Mouse (Mus musculus): ENCODE data around the gene Olfr311. TPM values are rescaled to one million over a fixed set of nuclear protein-coding genes. Genes with fewer than 3 reads are reported as not detected.

Gene Olfr311
- polyA plus RNA-seq (2021; fragmentation: Nextera tagmentation) = not detected in 2 replicates
- long read RNA-seq, experiment 1 = 0 reads
- long read RNA-seq, experiment 2 = 0 reads

GRCm38 (mm10) chr11:58838951-58839350 is at the start of gene Olfr311:
Gene Olfr311 (plus strand): TSS chr11:58839251.

GRCm38 (mm10) chr11:58801558-58802228 is 37.4 kb upstream of the Olfr311 start, which contains the start of gene Fam183b:
Gene Fam183b (minus strand): TSS chr11:58801960.

GRCm38 (mm10) chr11:58814700-58815099 is 24.4 kb upstream of the Olfr311 start, which contains the start of gene Olfr313:
Gene Olfr313 (plus strand): TSS chr11:58815000.

GRCm38 (mm10) chr11:58828937-58829336 is 10.1 kb upstream of the Olfr311 start, which contains the start of gene Olfr312:
Gene Olfr312 (plus strand): TSS chr11:58829237.

GRCm38 (mm10) chr11:58846919-58847461 is 7.9 kb downstream of the Olfr311 start, which contains the start of gene Gm12258:
Gene Gm12258 (plus strand): TSS chr11:58847158.

GRCm38 (mm10) chr11:58867039-58867953 is 28.2 kb downstream of the Olfr311 start, which contains the start of gene 2810021J22Rik:
Gene 2810021J22Rik (plus strand): TSS chr11:58867216.

Other genes with a start within 250 kb of the Olfr311 start
- not detected in 2 replicates for gene Olfr324, start 244.1 kb upstream of the Olfr311 start, polyA plus RNA-seq (2021; fragmentation: Nextera tagmentation)
- not detected in 2 replicates for gene 2210407C18Rik, start 223.2 kb upstream of the Olfr311 start, polyA plus RNA-seq (2021; fragmentation: Nextera tagmentation)
- not detected in 2 replicates for gene Olfr323, start 208.8 kb upstream of the Olfr311 start, polyA plus RNA-seq (2021; fragmentation: Nextera tagmentation)
- not detected in 2 replicates for gene Trim58, start 198.8 kb upstream of the Olfr311 start, polyA plus RNA-seq (2021; fragmentation: Nextera tagmentation)
- not detected in 2 replicates for gene Olfr322, start 180.5 kb upstream of the Olfr311 start, polyA plus RNA-seq (2021; fragmentation: Nextera tagmentation)
- gene Olfr320, start 158.2 kb upstream of the Olfr311 start, polyA plus RNA-seq (2021; fragmentation: Nextera tagmentation) = not detected in 2 replicates
- not detected in 2 replicates for gene Olfr319, start 140.1 kb upstream of the Olfr311 start, polyA plus RNA-seq (2021; fragmentation: Nextera tagmentation)
- gene Olfr318, start 115.2 kb upstream of the Olfr311 start, polyA plus RNA-seq (2021; fragmentation: Nextera tagmentation) = not detected in 2 replicates
- 0.09 and 0.13 TPM in 2 replicates for gene Olfr317, start 100.0 kb upstream of the Olfr311 start, polyA plus RNA-seq (2021; fragmentation: Nextera tagmentation)
- 0.67 and 0.89 TPM in 2 replicates for gene Olfr316, start 86.5 kb upstream of the Olfr311 start, polyA plus RNA-seq (2021; fragmentation: Nextera tagmentation)
- gene Olfr315, start 66.1 kb upstream of the Olfr311 start, polyA plus RNA-seq (2021; fragmentation: Nextera tagmentation) = not detected in 2 replicates
- not detected in 2 replicates for gene Olfr314, start 56.3 kb upstream of the Olfr311 start, polyA plus RNA-seq (2021; fragmentation: Nextera tagmentation)
- gene Fam183b, start 37.3 kb upstream of the Olfr311 start, polyA plus RNA-seq (2021; fragmentation: Nextera tagmentation) = 28.9 and 30.2 TPM in 2 replicates
- gene Olfr313, start 24.3 kb upstream of the Olfr311 start, polyA plus RNA-seq (2021; fragmentation: Nextera tagmentation) = not detected in 2 replicates
- gene Olfr312, start 10.0 kb upstream of the Olfr311 start, polyA plus RNA-seq (2021; fragmentation: Nextera tagmentation) = not detected in 2 replicates
- 3.5 and 3.9 TPM in 2 replicates for gene Gm12258, start 7.9 kb downstream of the Olfr311 start, polyA plus RNA-seq (2021; fragmentation: Nextera tagmentation)
- 3.4 and 4.0 TPM in 2 replicates for gene 2810021J22Rik, start 28.0 kb downstream of the Olfr311 start, polyA plus RNA-seq (2021; fragmentation: Nextera tagmentation)
- 6.0 and 6.7 TPM in 2 replicates for gene Zfp39, start 65.0 kb downstream of the Olfr311 start, polyA plus RNA-seq (2021; fragmentation: Nextera tagmentation)
- gene Btnl10, start 78.7 kb downstream of the Olfr311 start, polyA plus RNA-seq (2021; fragmentation: Nextera tagmentation) = not detected in 2 replicates
- gene Rnf187, start 99.7 kb downstream of the Olfr311 start, polyA plus RNA-seq (2021; fragmentation: Nextera tagmentation) = 359 and 481 TPM in 2 replicates
- 23.0 and 26.4 TPM in 2 replicates for gene Hist3h2ba, start 109.7 kb downstream of the Olfr311 start, polyA plus RNA-seq (2021; fragmentation: Nextera tagmentation)
- gene Hist3h2a, start 115.4 kb downstream of the Olfr311 start, polyA plus RNA-seq (2021; fragmentation: Nextera tagmentation) = 89.8 and 93.1 TPM in 2 replicates
- 4.6 and 5.0 TPM in 2 replicates for gene Trim17, start 115.4 kb downstream of the Olfr311 start, polyA plus RNA-seq (2021; fragmentation: Nextera tagmentation)
- 10.9 and 12.4 TPM in 2 replicates for gene Trim11, start 138.8 kb downstream of the Olfr311 start, polyA plus RNA-seq (2021; fragmentation: Nextera tagmentation)

All from layer of hippocampus, adult 6 months (tissue).